Mouse (Mus musculus) CD4-positive naive resting alpha-beta T cell, adult 76 days (primary cell): ENCODE results near the gene Pdzd9. TPM values are rescaled to one million over a fixed set of nuclear protein-coding genes. Genes with fewer than 3 reads are reported as not detected.

Experiments
- total RNA-seq: library from RNA; stranded (reverse); gene quantifications from one replicate; pipeline ENCODE4 v1.2.4, GENCODE M21; 2023

The Pdzd9 gene
- total RNA-seq: not detected

GRCm38 (mm10) chr7:120670153-120670875 lies at the start of gene Pdzd9:
TSS of gene Pdzd9 (minus strand) at chr7:120670343.

GRCm38 (mm10) chr7:120677001-120677643 lies 7.0 kb upstream of the Pdzd9 start, which contains the start of gene Mosmo:
TSS of gene Mosmo (plus strand) at chr7:120677618.

GRCm38 (mm10) chr7:120634711-120635361 lies 35.3 kb downstream of the Pdzd9 start, which contains the start of gene Uqcrc2:
TSS of gene Uqcrc2 (plus strand) at chr7:120635176.

Other genes with a start within 250 kb of the Pdzd9 start
- 91.3 TPM for gene Uqcrc2, start 35.2 kb downstream of the Pdzd9 start, total RNA-seq
- 25.7 TPM for gene Mosmo, start 7.3 kb upstream of the Pdzd9 start, total RNA-seq
- not detected for gene Vwa3a, start 69.0 kb upstream of the Pdzd9 start, total RNA-seq
- not detected for gene Gm5737, start 142.0 kb upstream of the Pdzd9 start, total RNA-seq
- 6.3 TPM for gene Eef2k, start 172.5 kb upstream of the Pdzd9 start, total RNA-seq
- gene Polr3e, start 247.4 kb upstream of the Pdzd9 start, total RNA-seq: 32.2 TPM